Mouse (Mus musculus) brain, adult 2 months (tissue): Measurements from ENCODE around the gene Osm.

Source experiments
- DNase-seq: peaks from one replicate; pipeline ENCODE4 v3.0.0; 2011; ENCODE audit warnings: low read depth, low spot score

Osm gene

DNA sequence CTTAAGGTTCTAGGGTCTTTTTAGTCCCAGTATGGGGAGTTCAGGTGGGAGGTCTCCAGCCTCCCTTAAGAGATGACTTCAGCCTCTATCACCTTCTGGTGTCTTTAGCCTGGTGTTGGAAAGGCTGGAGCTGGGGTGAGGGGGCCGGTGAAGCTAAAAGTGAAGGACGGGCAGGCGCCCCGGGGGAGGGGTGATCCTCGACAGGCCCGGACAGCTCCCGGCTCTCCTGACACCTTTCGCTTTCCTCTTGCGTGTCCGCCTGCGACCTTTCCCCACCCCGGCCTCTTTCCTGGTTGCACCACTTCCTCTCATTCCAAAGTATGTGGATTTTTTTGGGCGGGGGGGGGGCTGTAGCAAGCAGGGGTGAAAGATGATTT is 31.0 kb downstream of the Osm start:
- no peak for DNase-seq

- DNase-seq = no peak
These were observed 32.3 kb downstream of the Osm start for GRCm38 (mm10) chr11:4268500-4268899.

GRCm38 (mm10) chr11:4270744-4271459 is 34.7 kb downstream of the Osm start:
- no peak for DNase-seq

DNA sequence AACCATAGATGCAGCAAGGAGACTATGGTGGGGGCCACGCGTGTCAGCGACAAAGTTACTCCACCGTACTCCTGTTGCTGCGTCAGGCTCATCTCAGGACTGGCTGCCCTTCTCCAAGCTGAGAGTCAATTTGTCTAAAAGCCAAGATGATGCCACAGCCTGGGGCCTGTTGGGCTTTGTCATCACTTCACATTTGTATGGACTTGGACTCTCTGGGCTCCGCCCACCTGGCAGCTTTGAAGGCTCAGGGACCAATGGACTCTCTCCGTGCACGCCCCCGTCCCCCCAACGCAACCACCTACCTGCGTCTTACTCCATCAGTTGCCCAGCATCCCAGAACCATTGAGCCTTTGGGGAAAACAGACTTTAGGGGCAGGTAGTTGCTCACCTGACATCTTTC is 35.3 kb downstream of the Osm start:
- no peak for DNase-seq

DNA sequence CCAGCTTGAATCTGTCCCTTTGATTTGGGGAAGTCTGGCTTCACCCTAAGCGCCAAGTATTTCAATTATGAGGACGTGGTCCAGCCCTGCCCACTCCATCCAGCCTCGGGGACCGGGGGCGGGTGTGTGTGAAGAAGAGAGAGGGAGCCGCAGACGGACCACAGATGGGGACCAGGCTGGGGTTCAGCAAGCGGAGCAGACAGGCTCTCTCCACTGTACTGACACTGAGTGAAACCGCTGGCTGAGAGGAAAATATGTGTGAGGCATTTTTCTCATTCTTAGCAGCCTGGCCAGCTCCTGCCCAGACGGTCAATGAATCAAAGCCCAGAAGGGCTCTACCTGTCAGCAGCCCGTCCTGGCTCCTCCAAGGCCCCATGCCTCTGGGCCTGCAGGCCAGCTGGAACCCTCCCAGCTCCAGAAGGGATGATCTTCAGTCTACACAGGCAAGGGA is 40.2 kb downstream of the Osm start:
- no peak for DNase-seq

- DNase-seq = no peak
These were observed 43.7 kb downstream of the Osm start for GRCm38 (mm10) chr11:4279909-4280308.

DNA sequence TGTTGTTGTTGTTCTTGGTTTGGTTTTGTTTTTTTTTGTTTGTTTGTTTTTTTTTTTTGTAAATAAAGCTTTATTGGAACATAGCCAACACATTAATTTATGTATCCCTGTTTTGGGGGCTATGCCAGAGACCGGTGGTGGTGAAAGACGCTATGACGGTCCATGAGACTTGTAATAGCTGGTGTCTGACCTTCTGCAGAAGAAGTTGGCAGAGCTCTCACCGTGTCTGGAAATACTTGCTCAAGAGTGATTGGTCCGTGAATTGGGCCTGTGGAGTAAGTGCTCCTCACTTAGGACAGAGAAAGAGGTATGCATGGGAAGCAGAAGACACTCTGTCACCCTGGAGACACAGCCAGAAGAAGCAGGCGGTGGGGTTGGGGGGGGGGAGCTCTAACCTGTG is 45.6 kb downstream of the Osm start:
- DNase-seq = no peak

DNA sequence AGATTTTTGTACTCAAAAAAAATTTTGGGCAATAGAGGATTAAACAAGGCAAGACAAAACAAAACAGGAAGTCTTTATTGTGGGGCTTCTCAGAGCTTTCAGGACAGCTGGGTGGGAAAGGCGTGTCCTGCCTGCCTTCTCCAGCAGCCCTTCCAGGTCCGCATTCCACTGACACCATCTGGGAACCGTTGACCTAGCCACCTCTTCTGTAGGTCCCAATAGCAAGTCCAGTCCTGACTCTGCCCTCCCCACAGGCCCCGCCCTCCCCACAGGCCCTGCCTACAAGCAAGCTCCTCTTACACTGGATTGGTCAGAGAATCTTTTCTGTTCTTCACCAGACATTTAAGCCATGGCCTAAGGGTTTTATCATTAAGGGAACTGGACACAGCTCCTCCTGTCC is 47.4 kb downstream of the Osm start:
- DNase-seq = no peak

DNA sequence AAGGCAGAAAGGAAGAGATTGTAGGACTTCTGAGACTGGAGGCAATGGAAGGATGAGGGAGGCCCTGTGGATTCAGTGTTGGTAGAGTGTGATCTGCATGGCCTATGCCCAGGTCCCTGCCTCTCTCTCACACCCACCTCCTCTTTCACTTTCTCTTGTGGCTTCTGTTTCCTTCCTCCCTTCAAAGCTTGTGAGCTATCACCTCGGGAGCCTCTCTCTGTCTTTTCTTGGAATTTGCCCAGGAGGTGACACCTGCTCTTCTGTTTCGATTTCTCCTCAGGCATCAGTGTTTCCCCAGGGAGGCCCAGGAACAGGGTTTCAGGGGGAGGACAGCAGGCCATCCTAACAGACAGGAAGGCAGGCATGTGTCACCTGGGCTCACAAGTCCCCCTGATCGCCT is 53.1 kb downstream of the Osm start:
- DNase-seq = no peak
